Mouse (Mus musculus): ENCODE data around the gene Hunk.

GRCm38 (mm10) chr16:90421551-90421950, 35.7 kb downstream of the Hunk start:
- TF ChIP-seq CTCF (IDR thresholded peaks at IDR 0.05; ENCODE audit: extremely low read depth, insufficient read depth, low read length) (no peak), POLR2A (IDR thresholded peaks at IDR 0.05; ENCODE audit: extremely low read depth, insufficient read depth, low read length) (no peak)

All from cortical plate, adult 2 months (tissue).